Mouse (Mus musculus) ZHBTc4 (cell line): ENCODE measurements at regions not wholly inside any gene's neighbourhood (a gene's known extent, or its start where the extent isn't known, plus 50 kb on each side); places are given as distances from the start of the nearest gene placed in this dataset.
A peak's percentile ranks its signal among the peaks of the same experiment; 100 is the strongest.
"Not testable (repeated sequence)": the region's sequence is repeated elsewhere in the genome, so short reads cannot be mapped to it uniquely, and the experiment has no call there.

ENCODE experiments used
- DNase-seq: peaks from one replicate; pipeline ENCODE4 v3.0.0-alpha.2; 2011; ENCODE audit warnings: low read depth, low spot score

GRCm38 (mm10) chr10:37873925-37874324, 735.2 kb upstream of the Marcks start:
- no peak for DNase-seq

- DNase-seq, result no peak
These were observed 722.3 kb upstream of the Marcks start for GRCm38 (mm10) chr10:37861001-37861400.

- no peak for DNase-seq
These were observed 710.6 kb upstream of the Marcks start for GRCm38 (mm10) chr10:37849291-37849846.

- no peak for DNase-seq
These were observed 704.1 kb upstream of the Marcks start for GRCm38 (mm10) chr10:37842820-37843219.

GRCm38 (mm10) chr10:37841842-37842241, 703.1 kb upstream of the Marcks start:
- peak; percentile 54 for DNase-seq

- no peak for DNase-seq
These were observed 699.0 kb upstream of the Marcks start for GRCm38 (mm10) chr10:37837721-37838120.

GRCm38 (mm10) chr10:37813026-37813425, 674.3 kb upstream of the Marcks start:
- DNase-seq, result no peak

- DNase-seq, result no peak
These were observed 673.7 kb upstream of the Marcks start for GRCm38 (mm10) chr10:37812405-37812851.

- DNase-seq, result no peak
These were observed 673.1 kb upstream of the Marcks start for GRCm38 (mm10) chr10:37811789-37812188.

GRCm38 (mm10) chr10:37803225-37803805, 664.6 kb upstream of the Marcks start:
- no peak for DNase-seq

GRCm38 (mm10) chr10:37799397-37799796, 660.7 kb upstream of the Marcks start:
- DNase-seq, result no peak

- no peak for DNase-seq
These were observed 659.6 kb upstream of the Marcks start for GRCm38 (mm10) chr10:37798285-37798684.

- no peak for DNase-seq
These were observed 659.0 kb upstream of the Marcks start for GRCm38 (mm10) chr10:37797701-37798100.

- peak; percentile 18 for DNase-seq
These were observed 654.2 kb upstream of the Marcks start for GRCm38 (mm10) chr10:37792878-37793277.

- DNase-seq, result no peak
These were observed 649.3 kb upstream of the Marcks start for GRCm38 (mm10) chr10:37788049-37788448.

GRCm38 (mm10) chr10:37779383-37780302, 640.9 kb upstream of the Marcks start:
- no peak for DNase-seq

GRCm38 (mm10) chr10:37760542-37761367, 622.0 kb upstream of the Marcks start:
- DNase-seq, result no peak

- DNase-seq, result no peak
These were observed 602.9 kb upstream of the Marcks start for GRCm38 (mm10) chr10:37741581-37741980.

GRCm38 (mm10) chr10:37739024-37739423, 600.3 kb upstream of the Marcks start:
- no peak for DNase-seq

GRCm38 (mm10) chr10:37725609-37726008, 586.9 kb upstream of the Marcks start:
- DNase-seq, result peak; percentile 3

GRCm38 (mm10) chr10:37724994-37725393, 586.3 kb upstream of the Marcks start:
- not testable (repeated sequence) for DNase-seq

GRCm38 (mm10) chr10:37720748-37721147, 582.0 kb upstream of the Marcks start:
- no peak for DNase-seq
